Mouse (Mus musculus): Measurements from ENCODE around the gene Akr7a5. TPM values are rescaled to one million over a fixed set of nuclear protein-coding genes. Genes with fewer than 3 reads are reported as not detected.

Gene Akr7a5
- total RNA-seq, 1 experiment, result 24.7 TPM

DNA sequence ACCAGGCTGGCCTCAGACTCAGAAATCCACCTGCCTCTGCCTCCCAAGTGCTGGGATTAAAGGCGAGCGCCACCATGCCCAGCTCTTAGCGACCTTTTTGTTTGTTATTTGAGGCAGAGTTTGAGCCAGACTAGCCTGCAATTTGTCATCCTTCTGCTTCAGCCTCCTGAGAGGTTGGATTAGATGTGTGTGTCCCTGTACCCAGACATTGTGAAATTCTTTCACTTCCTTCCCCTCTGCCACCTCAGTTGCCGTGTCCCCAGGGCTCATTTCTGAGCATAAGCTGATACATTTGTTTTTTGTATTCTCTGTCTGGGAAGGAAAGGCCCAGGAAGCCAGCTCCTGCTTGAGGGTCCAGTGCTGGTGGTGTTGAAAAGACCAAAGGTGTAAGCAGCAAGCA, 30.3 kb downstream of the Akr7a5 start:
- DNase-seq (ENCODE audit: low read depth, low spot score), result no peak
- Histone ChIP-seq H3K4me3 (ENCODE audit: insufficient read depth in 1 of 2, low read depth in 1 of 2, low read length in 2 of 2, poor library complexity in 1 of 2, severe bottlenecking in 1 of 2) (no peak overlapping the region), H3K36me3 (ENCODE audit: control insufficient read depth, insufficient read depth, low read length, poor library complexity, severe bottlenecking) (no peaks in the 10 kb centered on the region), H3K27ac (ENCODE audit: insufficient read depth, low read depth, low read length, poor library complexity, severe bottlenecking) (no peak overlapping the region), H3K4me1 (ENCODE audit: control insufficient read depth in 2 of 2, insufficient read depth in 2 of 2, low read length in 2 of 2, poor library complexity in 1 of 2) (peaks cover 3 to 5% of the 10 kb centered on the region in 2 experiments; a peak in 1 of 4 replicates), H3K9ac (ENCODE audit: insufficient read depth, low read depth, low read length, poor library complexity, severe bottlenecking) (no peak overlapping the region), H3K9me3 (ENCODE audit: control insufficient read depth, insufficient read depth, low read depth, low read length) (no peaks in the 10 kb centered on the region)
- TF ChIP-seq CHD2 (IDR thresholded peaks at IDR 0.05; ENCODE audit: low read depth, low read length), result no peak
- in situ Hi-C loops (cut with MboI; ENCODE audit: low sequenced_read_pairs in 2 of 2, unreplicated experiment in 2 of 2), result no loop called here

DNA sequence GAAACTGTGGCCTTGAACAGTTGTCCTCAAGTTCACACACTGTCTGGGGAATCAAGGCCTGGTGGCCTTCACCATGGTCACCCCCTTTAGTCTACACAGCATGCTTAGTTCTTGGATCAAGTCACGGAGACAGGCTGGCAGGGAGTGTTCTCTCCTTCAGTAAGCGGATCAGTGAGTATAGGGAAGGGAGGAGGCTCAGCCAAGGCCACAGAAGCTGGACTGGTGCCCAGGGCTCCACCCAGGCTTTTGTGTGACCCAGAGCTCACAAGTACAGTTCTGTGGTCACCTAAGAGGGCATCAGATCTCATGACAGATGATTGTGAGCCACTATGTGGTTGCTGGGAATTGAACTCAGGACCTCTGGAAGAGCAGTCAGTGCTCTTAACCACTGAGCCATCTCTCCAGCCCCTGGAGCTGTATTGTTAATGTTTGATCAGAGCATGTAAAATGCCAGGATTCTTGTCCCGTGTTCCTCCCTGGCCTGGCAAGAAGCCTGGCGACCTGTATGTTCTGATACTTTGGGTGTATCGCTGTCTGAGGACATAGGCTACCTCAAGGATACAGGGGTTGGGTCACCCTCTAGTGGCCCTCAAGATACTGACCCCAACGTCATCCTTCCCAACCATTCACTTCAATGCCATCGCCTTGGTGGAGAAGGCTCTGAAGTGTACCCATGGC, 31.2 kb downstream of the Akr7a5 start:
- Histone ChIP-seq H3K36me3 (ENCODE audit: control insufficient read depth, insufficient read depth, low read length, poor library complexity, severe bottlenecking) (peaks cover 4% of the 10 kb centered on the region), H3K9ac (ENCODE audit: insufficient read depth, low read depth, low read length, poor library complexity, severe bottlenecking) (no peak overlapping the region), H3K4me1 (ENCODE audit: control insufficient read depth in 2 of 2, insufficient read depth in 2 of 2, low read length in 2 of 2, poor library complexity in 1 of 2) (peaks cover 3 to 4% of the 10 kb centered on the region in 2 experiments; a peak in 1 of 4 replicates), H3K4me3 (ENCODE audit: insufficient read depth in 1 of 2, low read depth in 1 of 2, low read length in 2 of 2, poor library complexity in 1 of 2, severe bottlenecking in 1 of 2) (no peak overlapping the region), H3K9me3 (ENCODE audit: control insufficient read depth, insufficient read depth, low read depth, low read length) (no peaks in the 10 kb centered on the region), H3K27ac (ENCODE audit: insufficient read depth, low read depth, low read length, poor library complexity, severe bottlenecking) (no peak overlapping the region)
- DNase-seq (ENCODE audit: low read depth, low spot score), result no peak
- TF ChIP-seq ZC3H11A (IDR thresholded peaks at IDR 0.05; ENCODE audit: borderline replicate concordance, low read depth, low read length), result no peak
- no peak for TF ChIP-seq HCFC1 (IDR thresholded peaks at IDR 0.05; ENCODE audit: borderline replicate concordance, insufficient read depth, low read length)
- in situ Hi-C loops (cut with MboI; ENCODE audit: low sequenced_read_pairs in 2 of 2, unreplicated experiment in 2 of 2), result no loop called here

DNA sequence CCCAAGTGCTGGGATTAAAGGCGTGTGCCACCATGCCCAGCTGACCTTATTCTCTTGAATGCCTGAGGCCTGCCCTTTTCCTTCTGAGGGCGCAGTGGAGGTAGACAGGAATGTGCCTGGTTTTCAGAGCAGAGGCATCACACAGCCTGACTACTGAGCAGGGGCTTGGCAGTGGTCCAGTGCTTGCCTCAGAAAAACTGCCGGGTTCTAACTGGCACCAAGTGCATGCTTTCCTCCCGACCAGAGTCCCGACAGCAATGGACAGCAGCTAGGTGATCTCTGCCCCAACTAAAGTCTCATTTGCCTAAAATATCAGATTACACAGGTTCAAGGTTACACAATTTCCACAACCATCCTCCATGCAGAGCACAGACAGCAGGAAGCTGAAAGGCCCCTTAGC, 33.2 kb downstream of the Akr7a5 start:
- Histone ChIP-seq H3K27ac (ENCODE audit: insufficient read depth, low read depth, low read length, poor library complexity, severe bottlenecking) (no peak overlapping the region), H3K4me3 (ENCODE audit: insufficient read depth in 1 of 2, low read depth in 1 of 2, low read length in 2 of 2, poor library complexity in 1 of 2, severe bottlenecking in 1 of 2) (no peak overlapping the region), H3K36me3 (ENCODE audit: control insufficient read depth, insufficient read depth, low read length, poor library complexity, severe bottlenecking) (peaks cover 22% of the 10 kb centered on the region), H3K9me3 (ENCODE audit: control insufficient read depth, insufficient read depth, low read depth, low read length) (no peaks in the 10 kb centered on the region), H3K9ac (ENCODE audit: insufficient read depth, low read depth, low read length, poor library complexity, severe bottlenecking) (no peak overlapping the region), H3K4me1 (ENCODE audit: control insufficient read depth in 2 of 2, insufficient read depth in 2 of 2, low read length in 2 of 2, poor library complexity in 1 of 2) (peaks cover under 1 to 4% of the 10 kb centered on the region in 2 experiments; a peak in 2 of 4 replicates)
- no peak for TF ChIP-seq ZC3H11A (IDR thresholded peaks at IDR 0.05; ENCODE audit: borderline replicate concordance, low read depth, low read length)
- no peak for DNase-seq (ENCODE audit: low read depth, low spot score)
- in situ Hi-C loops (cut with MboI; ENCODE audit: low sequenced_read_pairs in 2 of 2, unreplicated experiment in 2 of 2), result no loop called here

DNA sequence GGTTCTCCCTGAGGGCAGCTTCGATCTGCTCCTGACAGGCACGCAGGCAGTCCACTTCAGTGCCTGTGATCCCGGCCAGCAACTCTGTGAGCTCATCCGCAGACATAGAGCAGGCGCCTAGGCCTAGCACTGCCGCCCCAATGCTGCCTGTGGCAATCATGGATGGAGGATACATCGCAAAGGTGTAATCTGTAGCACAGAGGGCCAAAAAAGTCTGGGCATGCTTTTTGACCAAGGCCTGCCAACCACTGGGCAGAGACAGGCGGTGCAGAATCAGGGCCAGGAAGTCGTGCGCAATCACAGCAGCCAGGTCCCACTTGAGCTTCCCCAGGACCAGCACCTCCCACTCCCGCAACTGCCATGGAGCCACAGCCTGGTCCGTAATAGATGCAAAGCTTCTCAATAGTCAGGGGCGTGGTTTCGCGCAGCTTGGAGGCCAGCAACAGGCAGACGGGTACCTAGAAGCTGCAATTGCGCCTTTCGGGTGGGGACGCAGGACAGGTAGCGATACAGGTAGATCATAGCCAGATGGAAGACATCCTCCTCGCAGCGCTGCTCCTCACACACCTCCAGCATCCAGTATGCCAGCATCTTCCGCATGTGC, 35.0 kb downstream of the Akr7a5 start:
- Histone ChIP-seq H3K4me3 (ENCODE audit: insufficient read depth in 1 of 2, low read depth in 1 of 2, low read length in 2 of 2, poor library complexity in 1 of 2, severe bottlenecking in 1 of 2) (peak overlapping the region; percentile 46 to 50), H3K27ac (ENCODE audit: insufficient read depth, low read depth, low read length, poor library complexity, severe bottlenecking) (no peak overlapping the region), H3K36me3 (ENCODE audit: control insufficient read depth, insufficient read depth, low read length, poor library complexity, severe bottlenecking) (peaks cover 38% of the 10 kb centered on the region), H3K9me3 (ENCODE audit: control insufficient read depth, insufficient read depth, low read depth, low read length) (no peaks in the 10 kb centered on the region), H3K4me1 (ENCODE audit: control insufficient read depth in 2 of 2, insufficient read depth in 2 of 2, low read length in 2 of 2, poor library complexity in 1 of 2) (peaks cover 0 to 5% of the 10 kb centered on the region in 2 experiments; a peak in 2 of 4 replicates), H3K9ac (ENCODE audit: insufficient read depth, low read depth, low read length, poor library complexity, severe bottlenecking) (no peak overlapping the region)
- DNase-seq (ENCODE audit: low read depth, low spot score), result no peak
- TF ChIP-seq MAFK (IDR thresholded peaks at IDR 0.05; ENCODE audit: insufficient read depth, low read depth, low read length) (no peak), ZNF384 (IDR thresholded peaks at IDR 0.05; ENCODE audit: low read depth, low read length) (no peak), CHD2 (IDR thresholded peaks at IDR 0.05; ENCODE audit: low read depth, low read length) (no peak), ZC3H11A (IDR thresholded peaks at IDR 0.05; ENCODE audit: borderline replicate concordance, low read depth, low read length) (no peak), HCFC1 (IDR thresholded peaks at IDR 0.05; ENCODE audit: borderline replicate concordance, insufficient read depth, low read length) (no peak)
- in situ Hi-C loops (cut with MboI; ENCODE audit: low sequenced_read_pairs in 2 of 2, unreplicated experiment in 2 of 2), result no loop called here

Data from ES-E14 (cell line).